Mouse (Mus musculus) urinary bladder, postnatal 4 days (tissue): Measurements from ENCODE around the gene Rhof.

Experiments used
- DNase-seq, 2 experiments: peaks; one replicate each; pipeline ENCODE4 v3.0.0; 2021 to 2022; ENCODE audit warnings: low spot score in 2 of 2

The Rhof gene

GRCm38 (mm10) chr5:123132308-123133071 is at the start of gene Rhof:
Gene Rhof (minus strand): TSS chr5:123132692.
- DNase-seq, result peak; percentile 67 to 85

- DNase-seq, result no peak
Measured at GRCm38 (mm10) chr5:123181536-123181935, 49.0 kb upstream of the Rhof start.

DNA sequence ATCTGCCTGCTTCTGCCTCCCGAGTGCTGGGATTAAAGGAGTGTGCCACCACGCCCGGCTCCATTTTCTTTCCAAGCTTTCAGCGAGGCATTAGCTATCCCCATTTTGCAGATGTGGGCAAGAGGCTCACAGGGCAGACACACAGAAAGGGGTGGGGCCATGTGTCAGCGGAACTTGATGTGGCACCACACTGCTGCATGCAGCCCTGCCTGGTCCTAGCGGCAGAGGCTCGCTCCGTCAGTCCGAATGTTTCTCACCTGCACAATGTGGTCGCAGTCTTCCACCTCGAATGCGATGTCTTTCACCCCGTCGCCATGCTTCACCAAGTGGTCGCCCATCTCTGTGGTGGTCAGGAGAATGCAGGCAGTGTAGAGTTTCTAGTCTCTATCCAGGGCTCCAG is 47.9 kb upstream of the Rhof start:
- no peak for DNase-seq

DNA sequence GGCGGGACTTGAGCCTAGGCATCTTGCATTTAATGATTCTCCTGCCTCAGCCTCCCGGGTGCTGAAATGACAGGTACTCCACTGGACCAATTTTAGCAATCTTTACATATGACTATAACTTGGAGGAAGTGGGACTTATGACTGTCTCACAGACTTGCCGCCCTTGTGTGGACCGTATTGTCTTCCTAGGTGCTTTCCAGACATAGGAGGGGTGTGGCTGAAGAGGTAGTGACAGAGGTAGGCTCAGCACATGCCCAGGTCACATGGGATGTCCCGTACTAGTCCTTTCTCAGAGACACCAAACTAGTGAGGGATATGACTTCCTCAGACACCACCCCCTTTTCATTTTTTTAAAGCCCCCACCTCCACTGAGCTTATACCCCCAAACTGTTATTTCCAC is 46.3 kb upstream of the Rhof start:
- DNase-seq, result no peak

DNA sequence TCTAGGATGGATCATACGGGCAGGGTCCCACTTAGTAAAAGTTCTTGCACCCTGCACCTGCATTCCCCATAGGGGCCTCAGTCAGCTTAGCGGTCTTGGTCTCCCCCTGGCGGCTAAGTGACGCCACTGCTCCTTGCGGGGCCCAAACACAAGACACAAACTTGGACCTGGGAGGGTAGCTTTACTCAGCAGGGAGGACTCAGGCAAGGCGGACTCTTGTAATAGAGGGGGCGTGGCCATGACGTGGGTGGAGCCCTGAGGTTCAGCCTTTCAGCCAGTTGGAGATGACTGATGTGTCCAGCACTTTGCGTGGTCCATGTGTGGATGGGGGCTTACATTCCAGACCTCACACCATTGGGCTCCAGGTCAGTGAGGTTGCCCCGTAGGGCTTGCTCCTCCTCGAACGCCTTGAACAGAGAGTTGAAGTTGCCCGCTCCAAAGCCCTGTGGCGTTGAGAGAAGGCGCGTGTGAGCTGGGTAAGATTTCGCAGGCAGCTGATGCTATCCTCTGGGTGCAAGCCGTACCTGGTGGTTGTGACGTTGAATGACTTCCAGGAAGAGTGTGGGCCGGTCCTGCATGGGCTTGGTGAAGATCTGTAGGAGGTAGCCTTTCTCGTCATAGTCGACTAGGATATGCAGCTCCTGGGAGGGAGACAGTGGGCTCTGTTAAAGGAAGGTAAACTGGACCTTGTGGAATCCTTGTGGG is 39.3 kb upstream of the Rhof start:
- peak; percentile 83 to 92 for DNase-seq

DNA sequence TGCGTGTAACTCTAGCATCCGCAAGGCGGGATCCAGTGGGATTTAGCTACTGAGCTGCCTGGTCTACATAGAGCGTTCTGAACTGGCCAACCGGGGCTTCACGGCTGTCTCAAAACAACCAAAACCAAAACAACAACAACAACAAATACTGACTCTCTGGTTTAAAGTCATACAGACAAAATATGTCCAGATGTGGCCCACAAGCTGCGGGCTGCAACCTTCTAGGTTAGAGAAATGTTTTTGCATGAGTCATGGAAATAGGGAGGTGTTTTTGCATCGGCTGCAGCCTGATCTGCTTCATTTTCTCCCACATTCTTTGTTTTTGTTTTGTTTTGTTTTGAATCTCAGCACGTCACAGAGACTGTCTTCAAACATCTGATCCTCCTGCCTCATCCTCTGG is 37.9 kb upstream of the Rhof start:
- no peak for DNase-seq

- DNase-seq, result no peak
Measured at GRCm38 (mm10) chr5:123169284-123169683, 36.8 kb upstream of the Rhof start, which contains the start of gene Psmd9. Gene Psmd9 (plus strand): TSS chr5:123169413.

- DNase-seq, result no peak
Measured at GRCm38 (mm10) chr5:123167591-123167990, 35.1 kb upstream of the Rhof start.

DNA sequence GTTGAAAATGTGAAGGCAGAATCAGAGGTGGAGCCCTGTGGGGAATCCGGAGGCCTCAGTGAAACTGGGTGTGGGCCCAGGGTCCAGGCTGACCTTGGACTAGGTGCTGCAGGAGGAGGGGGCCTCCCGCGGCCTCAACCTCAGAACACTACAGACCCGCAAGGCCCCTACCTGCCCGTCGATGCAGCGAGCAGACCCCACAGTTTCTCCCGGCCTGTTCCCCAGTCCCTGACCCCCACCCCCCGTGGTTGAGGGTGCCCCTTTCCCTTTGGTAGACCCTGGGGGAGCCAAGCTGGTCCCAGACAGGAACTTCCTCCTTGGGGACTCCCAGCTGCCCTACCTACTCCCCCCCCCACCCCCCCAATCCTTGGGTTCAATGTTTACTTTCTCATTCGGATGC is 33.9 kb upstream of the Rhof start:
- DNase-seq, result no peak

DNA sequence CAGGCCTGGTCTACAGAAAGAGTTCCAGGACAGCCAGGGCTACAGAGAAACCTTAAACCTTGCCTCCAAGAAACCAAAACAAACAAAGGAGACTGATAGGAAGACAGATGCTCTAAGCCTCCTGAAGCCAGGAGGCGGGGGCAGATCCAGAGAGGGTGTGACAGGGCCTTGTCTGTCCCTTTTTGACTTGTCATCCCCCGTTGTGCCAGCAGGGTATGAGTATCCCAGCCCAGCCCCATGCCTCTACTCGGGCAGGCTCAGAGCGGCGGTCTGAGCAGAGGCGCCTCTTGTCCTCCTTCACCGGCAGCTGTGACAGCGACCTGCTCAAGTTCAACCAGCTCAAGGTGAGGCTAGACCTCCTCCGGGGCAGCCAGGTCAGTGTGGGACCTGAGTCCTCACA is 30.4 kb upstream of the Rhof start:
- no peak for DNase-seq

- no peak for DNase-seq
Measured at GRCm38 (mm10) chr5:123160341-123160740, 27.8 kb upstream of the Rhof start.

- DNase-seq, result no peak
Measured at GRCm38 (mm10) chr5:123159866-123160265, 27.4 kb upstream of the Rhof start.

- no peak for DNase-seq
Measured at GRCm38 (mm10) chr5:123159446-123159845, 27.0 kb upstream of the Rhof start.

DNA sequence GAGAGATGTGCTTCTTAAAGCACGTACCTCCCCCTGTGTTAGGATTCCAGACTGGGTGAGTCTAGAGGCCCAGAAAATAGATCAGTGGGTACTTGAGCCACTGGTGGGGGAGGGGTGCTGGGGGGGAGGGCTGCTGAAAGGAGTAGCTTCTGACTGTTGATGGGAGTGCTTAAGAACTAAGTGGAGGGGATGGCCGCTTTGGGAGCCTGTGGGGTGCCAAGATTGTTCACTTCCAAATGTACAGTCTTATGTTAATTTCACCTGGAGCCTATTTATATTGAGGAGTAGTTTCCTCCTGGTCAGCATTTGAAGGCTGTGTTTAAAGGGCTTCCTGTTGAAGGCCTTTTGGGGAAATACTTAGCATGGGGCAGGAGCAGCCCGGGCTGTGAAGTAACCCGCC is 25.5 kb upstream of the Rhof start:
- no peak for DNase-seq

- DNase-seq, result no peak
Measured at GRCm38 (mm10) chr5:123156763-123157162, 24.3 kb upstream of the Rhof start.

DNA sequence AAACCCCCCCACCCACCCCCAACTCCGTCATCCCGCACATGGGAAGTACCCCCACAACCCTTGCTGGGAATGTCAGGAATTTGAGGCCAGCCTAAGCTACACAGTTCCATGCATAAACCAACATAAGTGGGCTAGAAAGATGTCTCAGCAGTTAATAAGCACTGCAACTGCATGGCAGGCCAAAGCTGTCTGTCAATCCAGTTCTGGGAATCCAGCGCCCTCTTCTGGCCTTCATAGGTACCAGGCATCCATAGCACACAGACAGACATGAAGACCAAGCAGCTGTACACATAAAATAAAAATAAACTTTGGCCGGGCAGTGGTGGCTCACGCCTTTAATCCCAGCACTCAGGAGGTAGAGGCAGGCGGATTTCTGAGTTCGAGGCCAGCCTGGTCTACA is 22.9 kb upstream of the Rhof start:
- no peak for DNase-seq

DNA sequence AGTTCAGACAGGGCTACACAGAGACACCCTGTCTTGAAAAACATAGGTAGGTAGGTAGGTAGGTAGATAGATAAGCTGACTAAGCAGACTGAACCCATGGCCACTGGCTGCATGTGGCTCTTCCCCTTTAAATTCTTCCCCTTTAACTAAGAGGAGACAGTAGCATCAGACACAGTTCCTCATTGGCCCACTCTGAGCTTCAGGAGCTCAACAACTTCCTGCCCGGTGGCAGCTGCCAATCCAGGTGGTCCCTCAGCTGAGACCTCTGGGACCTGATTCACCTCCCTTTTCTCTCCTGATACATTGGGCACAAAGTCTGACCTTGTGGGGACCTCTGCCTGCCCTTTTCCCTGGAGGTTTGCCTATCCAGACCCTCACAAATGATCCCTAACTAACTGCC is 20.4 kb upstream of the Rhof start:
- no peak for DNase-seq

DNA sequence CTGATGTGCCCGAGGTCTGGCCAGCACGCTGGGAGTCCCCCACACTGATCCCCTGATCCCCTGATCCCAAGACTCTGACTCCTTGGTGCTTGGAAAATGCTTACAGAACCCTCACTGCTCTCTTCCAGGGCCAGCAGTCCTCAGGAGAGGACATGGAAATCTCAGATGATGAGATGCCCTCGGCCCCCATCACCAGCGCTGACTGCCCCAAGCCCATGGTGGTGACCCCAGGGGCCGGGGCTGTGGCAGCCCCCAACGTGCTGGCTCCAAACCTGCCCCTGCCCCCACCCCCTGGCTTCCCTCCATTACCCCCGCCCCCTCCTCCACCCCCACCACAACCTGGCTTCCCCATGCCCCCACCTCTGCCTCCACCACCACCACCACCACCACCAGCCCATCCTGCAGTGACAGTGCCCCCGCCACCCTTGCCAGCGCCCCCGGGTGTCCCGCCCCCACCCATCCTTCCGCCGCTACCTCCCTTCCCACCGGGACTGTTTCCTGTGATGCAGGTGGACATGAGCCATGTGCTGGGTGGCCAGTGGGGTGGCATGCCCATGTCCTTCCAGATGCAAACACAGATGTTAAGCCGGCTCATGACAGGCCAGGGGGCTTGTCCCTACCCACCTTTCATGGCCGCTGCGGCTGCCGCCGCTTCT is 19.3 kb upstream of the Rhof start:
- no peak for DNase-seq

DNA sequence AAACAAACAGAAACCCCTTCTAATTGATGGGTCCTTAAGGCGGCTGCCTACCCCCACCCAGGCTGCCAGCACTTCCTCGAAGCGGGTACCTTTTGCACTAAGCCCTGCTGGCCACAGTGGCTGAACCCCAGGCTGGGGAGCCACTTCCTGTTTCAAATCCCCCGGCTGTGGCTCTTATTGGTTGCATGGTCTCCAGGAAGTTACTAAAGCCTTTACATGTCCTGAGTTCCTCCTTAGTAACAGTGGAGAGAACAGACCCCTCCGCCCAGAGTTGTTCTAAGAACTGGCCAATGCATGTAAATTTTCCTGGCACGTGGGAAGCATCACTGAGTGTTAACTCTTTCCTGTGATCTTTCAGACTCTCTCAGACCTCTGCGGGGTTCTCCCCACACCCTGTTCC is 18.6 kb upstream of the Rhof start:
- DNase-seq, result no peak

DNA sequence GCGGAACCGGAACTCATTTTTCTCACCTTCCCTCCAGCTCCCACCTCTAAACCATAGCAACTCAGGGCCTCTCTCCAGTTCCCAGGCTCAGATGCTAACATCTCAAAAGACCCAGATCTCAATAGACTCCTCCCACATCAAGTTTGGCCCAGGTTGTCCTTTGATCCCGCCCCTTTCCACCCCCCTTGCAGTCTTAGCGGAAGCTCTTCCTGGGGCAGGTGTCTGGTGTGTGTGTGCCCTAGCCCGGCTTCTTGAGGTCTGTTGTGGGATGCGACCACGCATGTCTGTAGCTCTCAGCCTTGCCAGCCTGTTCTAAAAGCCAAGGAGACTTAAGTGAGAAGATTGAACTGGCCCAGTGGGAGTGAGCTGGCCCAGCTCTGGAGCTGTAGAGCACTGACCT is 18.1 kb upstream of the Rhof start:
- DNase-seq, result no peak

DNA sequence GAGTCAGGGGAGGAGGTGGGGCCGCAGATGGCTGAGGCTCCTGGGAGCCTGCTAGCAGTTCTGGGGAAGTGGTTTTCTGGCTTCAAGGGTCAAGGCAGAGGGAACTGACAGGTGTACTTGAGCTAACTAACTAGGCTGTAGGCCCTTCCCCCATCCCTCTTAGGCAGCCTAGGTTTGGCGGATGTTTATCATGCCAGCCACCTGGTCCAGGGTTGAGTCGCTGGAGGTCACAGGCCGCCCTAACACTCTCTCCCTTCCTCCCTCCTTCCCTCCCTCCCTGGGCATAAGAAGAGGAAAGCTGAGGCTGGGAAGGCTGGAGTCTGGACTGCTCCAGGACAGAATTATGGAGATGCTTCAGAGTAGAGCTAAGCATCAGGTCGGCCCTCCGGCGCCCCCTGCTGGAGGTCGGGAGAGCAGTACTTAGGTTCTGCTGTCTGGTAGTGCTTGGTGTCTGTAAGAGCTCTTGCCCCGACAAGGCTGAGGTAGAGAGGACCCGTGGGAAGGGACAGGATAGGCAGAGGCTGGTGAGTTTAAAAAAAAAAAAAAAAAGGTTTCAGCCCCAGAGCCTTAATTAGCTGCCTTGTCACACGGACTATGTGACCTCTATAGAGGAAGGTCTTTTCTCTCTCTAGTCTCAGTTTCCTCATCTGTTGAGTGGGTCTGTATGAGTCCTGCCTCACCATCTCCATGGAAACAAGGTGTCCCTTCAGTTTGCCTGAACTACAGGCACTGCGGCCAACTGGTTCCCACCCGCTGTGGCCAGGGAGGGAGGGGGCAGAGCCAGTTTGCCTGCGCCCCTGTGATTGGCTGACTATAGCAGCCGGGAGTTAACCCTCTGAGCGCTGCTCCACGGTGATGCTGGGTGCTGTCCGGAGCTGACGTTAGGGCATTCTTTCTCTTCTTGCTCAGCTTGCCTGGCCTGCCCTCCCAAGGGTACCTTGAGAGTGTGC is 17.2 kb upstream of the Rhof start:
- peak; percentile 82 to 92 for DNase-seq
